Mouse (Mus musculus): Measurements from ENCODE around the gene Gpr157. TPM values are rescaled to one million over a fixed set of nuclear protein-coding genes. Genes with fewer than 3 reads are reported as not detected.
"Not testable (repeated sequence)": the region's sequence is repeated elsewhere in the genome, so short reads cannot be mapped to it uniquely, and the experiment has no call there.

Gene Gpr157
- 1 to 10 TPM; 1.1 to 1.8 TPM for total RNA-seq (2021)

- peak; percentile 65 to 73 for DNase-seq (ENCODE audit: extremely low spot score in 1 of 2, low spot score in 1 of 2)
Observed at GRCm38 (mm10) chr4:150087161-150087889, at the start of gene Gpr157. Gpr157 (plus strand) TSS chr4:150087365.

- DNase-seq (ENCODE audit: extremely low spot score in 1 of 2, low spot score in 1 of 2) = no peak
Observed at GRCm38 (mm10) chr4:150038533-150038932, 48.6 kb upstream of the Gpr157 start.

GRCm38 (mm10) chr4:150040003-150040581, 47.1 kb upstream of the Gpr157 start:
- DNase-seq (ENCODE audit: extremely low spot score in 1 of 2, low spot score in 1 of 2) = no peak

GRCm38 (mm10) chr4:150040856-150041255, 46.3 kb upstream of the Gpr157 start:
- not testable (repeated sequence) for DNase-seq (ENCODE audit: extremely low spot score in 1 of 2, low spot score in 1 of 2)

GRCm38 (mm10) chr4:150041346-150042110, 45.6 kb upstream of the Gpr157 start:
- DNase-seq (ENCODE audit: extremely low spot score in 1 of 2, low spot score in 1 of 2) = no peak

- no peak for DNase-seq (ENCODE audit: extremely low spot score in 1 of 2, low spot score in 1 of 2)
Observed at GRCm38 (mm10) chr4:150043591-150043990, 43.6 kb upstream of the Gpr157 start.

- DNase-seq (ENCODE audit: extremely low spot score in 1 of 2, low spot score in 1 of 2) = no peak
Observed at GRCm38 (mm10) chr4:150048038-150048437, 39.1 kb upstream of the Gpr157 start.

- DNase-seq (ENCODE audit: extremely low spot score in 1 of 2, low spot score in 1 of 2) = no peak
Observed at GRCm38 (mm10) chr4:150048478-150049156, 38.5 kb upstream of the Gpr157 start.

- DNase-seq (ENCODE audit: extremely low spot score in 1 of 2, low spot score in 1 of 2) = no peak
Observed at GRCm38 (mm10) chr4:150049157-150049513, 38.0 kb upstream of the Gpr157 start.

GRCm38 (mm10) chr4:150049564-150050226, 37.5 kb upstream of the Gpr157 start:
- no peak for DNase-seq (ENCODE audit: extremely low spot score in 1 of 2, low spot score in 1 of 2)

GRCm38 (mm10) chr4:150051514-150051913, 35.7 kb upstream of the Gpr157 start:
- DNase-seq (ENCODE audit: extremely low spot score in 1 of 2, low spot score in 1 of 2) = no peak

GRCm38 (mm10) chr4:150052380-150052779, 34.8 kb upstream of the Gpr157 start:
- DNase-seq (ENCODE audit: extremely low spot score in 1 of 2, low spot score in 1 of 2) = no peak

GRCm38 (mm10) chr4:150056171-150056570, 31.0 kb upstream of the Gpr157 start:
- no peak for DNase-seq (ENCODE audit: extremely low spot score in 1 of 2, low spot score in 1 of 2)

GRCm38 (mm10) chr4:150057722-150058121, 29.4 kb upstream of the Gpr157 start:
- no peak for DNase-seq (ENCODE audit: extremely low spot score in 1 of 2, low spot score in 1 of 2)

- no peak for DNase-seq (ENCODE audit: extremely low spot score in 1 of 2, low spot score in 1 of 2)
Observed at GRCm38 (mm10) chr4:150059841-150060468, 27.2 kb upstream of the Gpr157 start.

GRCm38 (mm10) chr4:150060469-150061170, 26.5 kb upstream of the Gpr157 start:
- DNase-seq (ENCODE audit: extremely low spot score in 1 of 2, low spot score in 1 of 2) = no peak

- no peak for DNase-seq (ENCODE audit: extremely low spot score in 1 of 2, low spot score in 1 of 2)
Observed at GRCm38 (mm10) chr4:150061432-150062225, 25.5 kb upstream of the Gpr157 start.

GRCm38 (mm10) chr4:150066706-150067323, 20.4 kb upstream of the Gpr157 start:
- DNase-seq (ENCODE audit: extremely low spot score in 1 of 2, low spot score in 1 of 2) = no peak

All from layer of hippocampus, postnatal 25 days (tissue).